Mouse (Mus musculus) ES-Bruce4 (cell line): ENCODE results near the gene Zbtb39. TPM values are rescaled to one million over a fixed set of nuclear protein-coding genes. Genes with fewer than 3 reads are reported as not detected.

ENCODE experiments used
- H3K27ac ChIP-seq: 2 replicates; pipeline ENCODE4 v1.5.1; 2012; ENCODE audit warnings: low read length, inconsistent platforms; ENCODE audit not compliant: insufficient read depth
- H3K27me3 ChIP-seq: 2 replicates; pipeline ENCODE4 v1.6.1; 2012; ENCODE audit warnings: mild to moderate bottlenecking, low read length, inconsistent platforms; ENCODE audit not compliant: control insufficient read depth, poor library complexity, insufficient read depth, severe bottlenecking
- H3K36me3 ChIP-seq: 2 replicates; pipeline ENCODE4 v1.6.1; 2012; ENCODE audit warnings: inconsistent platforms, mild to moderate bottlenecking, low read length, moderate library complexity; ENCODE audit not compliant: control insufficient read depth, poor library complexity, insufficient read depth, severe bottlenecking
- H3K4me1 ChIP-seq: one replicate; pipeline ENCODE4 v1.8.1; 2011; ENCODE audit warnings: low read length; ENCODE audit not compliant: control insufficient read depth, insufficient read depth
- H3K4me3 ChIP-seq: 2 replicates; pipeline ENCODE4 v1.5.1; 2011; ENCODE audit warnings: low read depth, mild to moderate bottlenecking, low read length
- H3K9ac ChIP-seq: 2 replicates; pipeline ENCODE4 v1.6.1; 2012; ENCODE audit warnings: low read depth, mild to moderate bottlenecking, inconsistent platforms; ENCODE audit not compliant: poor library complexity, severe bottlenecking
- H3K9me3 ChIP-seq: replicated peaks from 2 replicates; pipeline ENCODE4 v1.6.1; 2012; ENCODE audit warnings: mild to moderate bottlenecking, low read length, inconsistent platforms; ENCODE audit not compliant: control insufficient read depth, poor library complexity, insufficient read depth, severe bottlenecking
- CTCF ChIP-seq: IDR thresholded peaks from one replicate; pipeline ENCODE4 v1.8.1; 2011; ENCODE audit warnings: low read depth, low read length
- EP300 ChIP-seq: IDR thresholded peaks from 2 replicates; pipeline ENCODE4 v1.6.1; 2011; ENCODE audit warnings: low read depth, low read length; ENCODE audit not compliant: insufficient read depth
- POLR2A ChIP-seq: IDR thresholded peaks from one replicate; pipeline ENCODE4 v1.8.1; 2011; ENCODE audit warnings: low read length; ENCODE audit not compliant: insufficient read depth
- polyA plus RNA-seq: library from polyadenylated mRNA; stranded (reverse); fragments of >200 nt; gene quantifications from 2 replicates; pipeline ENCODE4 v1.2.4, GENCODE M21; 2011; ENCODE audit warnings: low read depth; ENCODE audit not compliant: missing spikeins, insufficient read depth, insufficient read length

Zbtb39 gene
- polyA plus RNA-seq, 1 experiment = 15.6 TPM

DNA sequence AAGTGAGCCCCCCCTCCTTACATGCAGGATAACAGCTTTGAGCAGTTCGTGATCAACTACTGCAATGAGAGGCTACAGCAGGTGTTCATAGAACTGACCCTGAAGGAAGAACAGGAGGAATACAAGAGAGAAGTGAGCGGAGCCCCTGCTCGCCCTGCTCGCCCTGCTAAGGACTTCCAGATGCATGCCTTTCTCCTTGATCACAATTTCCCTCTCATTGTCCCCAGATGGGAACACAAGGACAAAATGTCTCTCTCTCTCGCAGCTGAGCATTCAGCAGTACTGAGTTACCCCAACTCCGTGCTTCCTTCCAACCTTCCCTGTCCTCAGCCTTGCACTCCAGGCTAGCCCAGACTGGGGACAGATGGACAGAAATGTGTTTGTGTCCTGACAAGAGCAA is 26.6 kb upstream of the Zbtb39 start:
- Histone ChIP-seq H3K9ac (no peak overlapping the region), H3K4me1 (no peaks in the 10 kb centered on the region), H3K27ac (no peak overlapping the region), H3K36me3 (no peaks in the 10 kb centered on the region), H3K9me3 (no peaks in the 10 kb centered on the region), H3K27me3 (no peaks in the 10 kb centered on the region), H3K4me3 (no peak overlapping the region)
- TF ChIP-seq CTCF = no peak
- no peak for TF ChIP-seq EP300
- no peak for TF ChIP-seq POLR2A

GRCm38 (mm10) chr10:127721671-127722418 is 17.5 kb upstream of the Zbtb39 start:
- Histone ChIP-seq H3K36me3 (no peaks in the 10 kb centered on the region), H3K4me3 (no peak overlapping the region), H3K27ac (no peak overlapping the region), H3K4me1 (peaks cover 2% of the 10 kb centered on the region), H3K27me3 (no peaks in the 10 kb centered on the region), H3K9ac (no peak overlapping the region), H3K9me3 (no peaks in the 10 kb centered on the region)
- no peak for TF ChIP-seq POLR2A
- no peak for TF ChIP-seq CTCF
- no peak for TF ChIP-seq EP300

DNA sequence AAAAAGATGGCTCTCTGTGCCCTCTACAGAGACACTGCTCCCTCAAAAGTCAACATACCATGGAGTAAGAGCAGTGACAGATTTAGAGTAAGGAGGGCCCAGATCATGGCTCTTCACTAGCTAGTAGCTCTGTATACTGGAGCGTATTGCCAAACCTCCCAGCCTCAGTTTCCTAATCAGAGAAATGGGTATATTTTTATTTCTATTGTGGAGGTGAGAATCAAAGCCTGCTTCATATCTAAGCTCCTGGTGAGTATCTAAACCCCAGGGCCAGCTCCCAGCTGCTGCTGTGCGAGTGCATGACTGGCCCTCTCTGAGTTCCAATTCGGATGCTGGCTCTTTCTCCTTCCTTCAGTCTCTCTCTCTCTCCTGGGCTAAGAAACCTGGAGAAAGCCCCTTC is 15.2 kb upstream of the Zbtb39 start, which contains the start of gene Tac2:
Tac2 (plus strand) TSS at position 301 of the 400 bp plus-strand sequence.
- H3K9me3 ChIP-seq = no peaks in the 10 kb centered on the region
- H3K36me3 ChIP-seq = no peaks in the 10 kb centered on the region
- no peak for TF ChIP-seq CTCF
- peaks cover 2% of the 10 kb centered on the region for H3K4me1 ChIP-seq
- no peak within 1 kb of the TSS for H3K9ac ChIP-seq
- H3K27me3 ChIP-seq = no peaks in the 10 kb centered on the region
- H3K4me3 ChIP-seq = no peak within 1 kb of the TSS
- H3K27ac ChIP-seq = no peak within 1 kb of the TSS

DNA sequence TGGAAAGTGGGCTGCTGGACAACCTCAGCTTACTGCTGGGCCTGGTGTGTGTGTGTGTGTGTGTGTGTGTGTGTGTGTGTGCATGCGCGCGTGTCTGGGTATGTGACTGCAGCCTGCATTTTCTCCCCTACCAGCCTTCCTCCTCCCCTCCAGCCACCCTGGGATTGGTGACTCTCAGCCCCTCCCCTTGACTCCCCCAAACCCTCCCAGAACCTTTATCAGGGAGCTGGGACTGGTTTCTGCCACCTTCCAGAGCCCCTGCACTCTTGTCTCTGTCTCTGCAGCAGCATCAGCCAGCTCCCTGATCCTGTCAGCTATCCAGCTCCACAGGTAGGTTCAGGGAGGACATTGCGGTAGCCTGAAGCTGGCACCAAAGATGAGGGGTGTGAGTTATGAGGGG is 14.2 kb upstream of the Zbtb39 start:
- no peak overlapping the region for H3K9ac ChIP-seq
- TF ChIP-seq CTCF (no peak), EP300 (no peak), POLR2A (no peak)
- peaks cover 2% of the 10 kb centered on the region for H3K4me1 ChIP-seq
- H3K27ac ChIP-seq = no peak overlapping the region
- no peaks in the 10 kb centered on the region for H3K27me3 ChIP-seq
- no peaks in the 10 kb centered on the region for H3K9me3 ChIP-seq
- H3K4me3 ChIP-seq = no peak overlapping the region
- no peaks in the 10 kb centered on the region for H3K36me3 ChIP-seq

DNA sequence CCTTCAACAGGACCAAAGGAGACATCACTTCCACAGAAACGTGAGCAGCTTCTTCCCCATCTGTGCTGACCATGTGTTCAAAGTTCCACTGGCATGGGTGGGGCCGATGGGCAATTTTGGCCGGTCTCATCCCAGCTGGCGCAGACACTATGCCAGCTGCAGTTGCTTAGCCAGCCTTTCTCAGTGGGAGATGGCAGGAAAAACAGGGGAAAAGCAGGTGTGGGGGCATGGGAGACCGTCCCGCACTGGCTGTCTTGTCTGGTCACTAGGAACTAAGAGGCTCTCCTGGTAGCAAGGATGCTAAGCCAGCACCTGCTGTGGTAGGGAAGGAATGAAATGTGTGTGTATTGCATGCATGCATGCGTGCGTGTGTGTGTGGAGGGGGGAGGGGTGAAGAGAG is 10.9 kb upstream of the Zbtb39 start:
- no peak overlapping the region for H3K27ac ChIP-seq
- H3K36me3 ChIP-seq = no peaks in the 10 kb centered on the region
- H3K4me1 ChIP-seq = peaks cover under 1% of the 10 kb centered on the region
- no peaks in the 10 kb centered on the region for H3K9me3 ChIP-seq
- H3K27me3 ChIP-seq = no peaks in the 10 kb centered on the region
- no peak overlapping the region for H3K4me3 ChIP-seq
- H3K9ac ChIP-seq = no peak overlapping the region
- TF ChIP-seq EP300 (no peak), CTCF (no peak), POLR2A (no peak)

DNA sequence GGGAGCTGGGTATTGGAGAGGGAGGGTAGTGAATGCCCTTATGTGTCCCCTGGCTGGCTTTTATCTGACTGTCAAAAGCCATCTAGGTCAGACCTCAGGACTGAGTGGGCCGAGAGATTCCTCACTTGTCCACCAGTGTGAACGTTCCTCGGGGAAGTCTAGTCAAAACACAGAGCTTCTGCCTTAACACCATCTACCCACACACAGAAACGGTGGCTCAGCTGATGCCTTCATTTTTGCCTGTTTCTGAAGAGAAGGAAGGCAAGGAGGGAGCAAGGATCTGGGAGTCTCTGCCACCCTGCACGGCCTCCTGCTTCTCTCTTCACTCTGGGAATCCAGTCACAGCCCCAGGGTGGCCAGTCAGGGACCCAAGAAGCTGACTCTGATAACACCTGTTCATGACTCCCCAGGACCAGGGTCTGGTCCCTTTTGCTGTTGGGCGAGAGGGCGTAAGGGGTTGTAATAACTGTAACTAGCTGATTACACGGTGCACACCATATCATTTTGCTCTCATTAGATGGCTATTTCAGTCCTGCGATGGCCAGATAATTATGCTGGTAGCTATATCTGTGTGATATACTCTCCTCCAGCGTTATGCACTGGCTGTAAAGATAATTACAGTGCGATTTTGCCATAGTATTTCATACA is 8.9 kb upstream of the Zbtb39 start:
- H3K9me3 ChIP-seq = no peaks in the 10 kb centered on the region
- H3K27me3 ChIP-seq = no peaks in the 10 kb centered on the region
- no peak overlapping the region for H3K27ac ChIP-seq
- H3K4me3 ChIP-seq = no peak overlapping the region
- TF ChIP-seq EP300 = no peak
- TF ChIP-seq CTCF = no peak
- peaks cover 7% of the 10 kb centered on the region for H3K4me1 ChIP-seq
- H3K36me3 ChIP-seq = no peaks in the 10 kb centered on the region
- H3K9ac ChIP-seq = no peak overlapping the region
